Mouse (Mus musculus): Measurements from ENCODE around the gene Tfam.
A peak's percentile ranks its signal among the peaks of the same experiment; 100 is the strongest.

Tfam gene

GRCm38 (mm10) chr10:71225894-71226293 lies 12.2 kb downstream of the Tfam start:
- DNase-seq (ENCODE audit: low read depth, low spot score) = peak; percentile 67

GRCm38 (mm10) chr10:71223101-71223500 lies 15.0 kb downstream of the Tfam start:
- DNase-seq (ENCODE audit: low read depth, low spot score) = no peak

- DNase-seq (ENCODE audit: low read depth, low spot score) = no peak
These were observed 15.4 kb downstream of the Tfam start for GRCm38 (mm10) chr10:71222639-71223038.

- DNase-seq (ENCODE audit: low read depth, low spot score) = peak; percentile 84
These were observed 19.7 kb downstream of the Tfam start for GRCm38 (mm10) chr10:71218228-71218892.

- DNase-seq (ENCODE audit: low read depth, low spot score) = no peak
These were observed 22.1 kb downstream of the Tfam start for GRCm38 (mm10) chr10:71215996-71216395.

GRCm38 (mm10) chr10:71201512-71201911 lies 36.6 kb downstream of the Tfam start:
- DNase-seq (ENCODE audit: low read depth, low spot score) = no peak

GRCm38 (mm10) chr10:71200964-71201363 lies 37.1 kb downstream of the Tfam start:
- no peak for DNase-seq (ENCODE audit: low read depth, low spot score)

GRCm38 (mm10) chr10:71198676-71199075 lies 39.4 kb downstream of the Tfam start:
- no peak for DNase-seq (ENCODE audit: low read depth, low spot score)

- no peak for DNase-seq (ENCODE audit: low read depth, low spot score)
These were observed 40.9 kb downstream of the Tfam start for GRCm38 (mm10) chr10:71197036-71197785.

- DNase-seq (ENCODE audit: low read depth, low spot score) = no peak
These were observed 42.6 kb downstream of the Tfam start for GRCm38 (mm10) chr10:71195501-71195900.

GRCm38 (mm10) chr10:71194713-71195112 lies 43.4 kb downstream of the Tfam start:
- no peak for DNase-seq (ENCODE audit: low read depth, low spot score)

GRCm38 (mm10) chr10:71193319-71193718 lies 44.8 kb downstream of the Tfam start:
- no peak for DNase-seq (ENCODE audit: low read depth, low spot score)

GRCm38 (mm10) chr10:71192886-71193285 lies 45.2 kb downstream of the Tfam start:
- DNase-seq (ENCODE audit: low read depth, low spot score) = no peak

- no peak for DNase-seq (ENCODE audit: low read depth, low spot score)
These were observed 49.4 kb downstream of the Tfam start for GRCm38 (mm10) chr10:71188681-71189080.

- DNase-seq (ENCODE audit: low read depth, low spot score) = no peak
These were observed 53.0 kb downstream of the Tfam start for GRCm38 (mm10) chr10:71185059-71185458.

- DNase-seq (ENCODE audit: low read depth, low spot score) = no peak
These were observed 54.6 kb downstream of the Tfam start for GRCm38 (mm10) chr10:71183339-71184031.

- no peak for DNase-seq (ENCODE audit: low read depth, low spot score)
These were observed 56.1 kb downstream of the Tfam start for GRCm38 (mm10) chr10:71181931-71182330.

- no peak for DNase-seq (ENCODE audit: low read depth, low spot score)
These were observed 57.0 kb downstream of the Tfam start for GRCm38 (mm10) chr10:71181091-71181490.

GRCm38 (mm10) chr10:71180057-71180456 lies 58.0 kb downstream of the Tfam start:
- no peak for DNase-seq (ENCODE audit: low read depth, low spot score)

- no peak for DNase-seq (ENCODE audit: low read depth, low spot score)
These were observed 60.9 kb downstream of the Tfam start for GRCm38 (mm10) chr10:71177201-71177600.

GRCm38 (mm10) chr10:71176341-71176740 lies 61.7 kb downstream of the Tfam start:
- DNase-seq (ENCODE audit: low read depth, low spot score) = no peak

All from forelimb bud, embryonic 11.5 days (tissue).